Mouse (Mus musculus) left cerebral cortex, postnatal 25 days (tissue): ENCODE results near the gene Hectd1. TPM values are rescaled to one million over a fixed set of nuclear protein-coding genes. Genes with fewer than 3 reads are reported as not detected.

Source experiments
- DNase-seq, 2 experiments: peaks; one replicate each; pipeline ENCODE4 v3.0.0; 2022; ENCODE audit warnings: low spot score in 2 of 2, mixed read lengths in 1 of 2
- intact Hi-C: fragments of 180-260 bp; cut with DNase I; formaldehyde crosslinking; loops from one replicate; pipeline ENCODE4 v1.15.1; 2025
- total RNA-seq, 2 experiments: library from RNA; stranded (reverse); gene quantifications; 2 replicates each; pipeline ENCODE4 v1.2.3; 2021

Hectd1 gene
- total RNA-seq, 2 experiments from 2014 or later = 83.3 to 86.5 TPM

DNA sequence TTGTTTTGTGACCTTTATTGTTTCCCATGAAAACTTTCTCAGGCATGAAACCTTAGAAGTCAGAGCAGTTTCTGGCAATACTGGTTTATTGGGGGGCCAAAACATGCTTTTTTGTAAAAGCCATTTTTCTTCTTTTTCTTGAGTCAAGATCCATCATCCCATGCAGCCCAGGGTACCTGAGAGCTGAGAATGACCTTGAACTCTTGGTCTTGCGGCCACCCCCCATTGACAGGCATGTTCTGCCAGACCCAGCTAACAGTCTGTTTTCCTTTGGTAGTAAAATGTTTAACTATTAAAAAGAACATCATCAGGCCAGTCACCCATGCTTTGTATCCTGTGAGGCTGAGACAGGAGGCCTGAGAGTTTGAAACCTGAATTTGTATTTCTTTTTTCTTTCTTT, 15.9 kb upstream of the Hectd1 start:
- no peak for DNase-seq
- intact Hi-C loops = no loop called here

DNA sequence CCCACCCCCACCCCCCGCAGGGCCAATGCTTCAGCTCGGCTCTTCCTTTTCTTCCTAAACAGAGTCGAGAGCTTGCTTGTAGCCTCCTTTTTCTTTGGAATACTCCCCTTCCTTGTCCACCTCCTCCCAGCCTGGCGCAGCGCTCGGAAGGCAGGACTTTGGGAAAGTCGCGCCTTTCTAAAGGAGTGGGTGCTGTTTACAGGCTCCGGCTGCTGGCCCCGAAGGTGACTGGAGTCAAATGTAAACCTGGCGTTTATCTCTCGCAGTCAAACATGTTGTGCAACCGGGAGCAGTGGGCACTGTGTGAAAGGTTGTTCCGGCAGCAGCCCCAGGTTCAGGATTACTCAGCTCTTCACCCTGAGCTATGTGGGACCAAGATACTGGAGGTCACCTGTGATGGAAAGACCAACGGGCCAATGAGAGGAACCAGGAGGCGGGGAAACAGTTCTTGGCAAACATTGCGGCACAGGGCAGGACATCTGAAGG, 15.5 kb upstream of the Hectd1 start:
- peak; percentile 86 to 92 for DNase-seq
- intact Hi-C loops = loop anchor here (1.0 kb wide), 1 partner anchor 16 kb away; the partner anchor contains the start of gene Hectd1

DNA sequence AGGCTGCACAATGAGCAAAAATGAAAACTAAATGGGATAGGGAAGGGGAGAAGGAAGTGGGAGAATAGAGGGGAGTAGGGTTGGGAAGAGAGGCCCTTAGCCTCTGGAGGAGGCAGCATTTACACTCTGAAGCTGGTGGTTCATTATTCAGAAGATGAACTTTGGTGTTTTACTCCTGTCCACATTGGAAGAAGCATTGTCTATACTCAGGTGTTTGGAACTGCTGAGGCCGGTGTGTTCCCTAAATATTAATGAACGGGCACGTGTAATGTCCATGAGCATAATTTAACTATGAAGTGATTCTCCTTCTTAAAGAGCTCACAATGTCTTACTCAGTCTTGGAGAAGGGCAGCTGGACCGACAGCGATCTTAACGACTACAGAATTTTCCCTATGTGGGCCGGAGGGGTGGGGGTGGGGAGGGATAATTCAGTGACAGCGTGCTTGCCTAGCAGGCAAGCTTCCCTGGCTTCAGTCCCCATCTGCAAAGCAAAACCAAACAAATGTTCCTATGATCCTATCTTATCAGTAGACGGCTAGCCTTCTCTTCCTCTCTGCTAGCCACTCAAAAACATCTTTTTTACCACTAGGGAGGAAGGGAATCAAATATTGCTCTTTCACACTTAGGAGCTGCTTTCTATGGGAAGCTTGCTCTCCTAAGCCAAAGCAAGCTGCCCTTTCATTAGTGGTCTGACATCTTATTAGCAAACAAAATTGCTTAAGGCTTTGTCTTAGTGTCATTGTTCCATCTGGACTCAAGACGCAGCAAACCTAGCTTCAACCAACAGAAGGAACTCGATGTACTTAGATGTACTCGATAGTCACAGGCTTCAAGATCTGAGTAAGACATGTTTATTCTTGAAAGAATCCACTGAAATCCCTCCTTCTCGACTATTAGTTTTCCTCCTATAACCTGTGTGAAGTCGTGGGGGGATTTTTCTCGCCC, 14.5 kb upstream of the Hectd1 start:
- no peak for DNase-seq
- intact Hi-C loops = loop anchor here (1.0 kb wide), 1 partner anchor 15 kb away; the partner anchor contains the start of gene Hectd1

DNA sequence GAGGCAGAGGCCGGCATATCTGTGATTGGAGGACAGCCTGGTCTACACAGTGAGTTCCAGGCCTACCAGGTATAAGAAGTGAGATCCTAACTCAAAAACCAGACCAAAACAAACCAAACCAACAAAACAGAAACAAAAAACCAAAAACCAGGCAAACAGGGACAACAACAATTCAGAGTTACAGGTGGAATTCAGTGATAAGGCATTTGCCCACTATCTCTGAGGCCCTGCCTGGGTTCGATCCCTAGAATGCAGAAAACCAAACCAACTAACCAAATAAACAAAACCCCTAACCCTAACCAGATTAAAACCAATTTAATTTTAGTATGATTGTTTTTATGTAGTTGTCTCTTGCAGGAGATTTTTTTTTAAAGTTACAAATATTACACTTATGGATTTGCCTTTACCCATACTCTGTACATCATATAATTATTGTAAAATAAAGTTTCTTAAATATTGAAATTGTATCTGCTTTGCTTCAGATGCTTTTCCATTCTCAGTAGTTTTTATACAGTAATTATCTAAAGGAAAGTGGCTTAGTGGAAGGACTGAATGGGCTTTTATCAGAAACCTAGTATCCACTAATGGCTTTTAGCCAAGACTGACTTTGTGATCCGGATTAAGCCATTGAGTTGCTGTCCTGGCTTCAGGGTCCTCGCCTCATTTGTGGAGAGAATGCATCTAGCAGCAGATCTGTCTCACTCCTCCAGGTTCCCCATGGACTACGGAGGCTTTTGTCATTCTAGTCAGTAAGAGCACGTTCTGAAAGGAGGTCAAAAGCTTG, 12.9 kb upstream of the Hectd1 start:
- no peak for DNase-seq
- intact Hi-C loops = no loop called here

DNA sequence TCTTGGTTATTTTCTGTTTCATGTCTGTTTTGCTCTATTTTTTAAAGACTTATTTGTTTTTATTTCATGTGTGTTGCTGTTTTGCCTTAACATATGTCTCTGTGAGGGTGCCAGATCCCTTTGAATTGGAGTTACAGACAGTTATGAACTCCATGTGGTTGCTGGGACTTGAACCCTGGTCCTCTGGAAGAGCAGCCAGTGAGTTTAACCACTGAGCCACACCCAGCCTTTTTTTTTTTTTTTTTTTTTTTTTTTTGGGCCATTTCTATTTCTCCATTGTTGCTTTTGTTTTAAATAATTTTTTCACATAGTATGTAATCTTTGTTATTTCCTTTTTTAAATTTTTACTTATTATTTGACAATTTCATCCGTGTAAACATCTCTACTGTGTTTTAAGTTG, 10.5 kb upstream of the Hectd1 start:
- DNase-seq = no peak
- intact Hi-C loops = no loop called here

DNA sequence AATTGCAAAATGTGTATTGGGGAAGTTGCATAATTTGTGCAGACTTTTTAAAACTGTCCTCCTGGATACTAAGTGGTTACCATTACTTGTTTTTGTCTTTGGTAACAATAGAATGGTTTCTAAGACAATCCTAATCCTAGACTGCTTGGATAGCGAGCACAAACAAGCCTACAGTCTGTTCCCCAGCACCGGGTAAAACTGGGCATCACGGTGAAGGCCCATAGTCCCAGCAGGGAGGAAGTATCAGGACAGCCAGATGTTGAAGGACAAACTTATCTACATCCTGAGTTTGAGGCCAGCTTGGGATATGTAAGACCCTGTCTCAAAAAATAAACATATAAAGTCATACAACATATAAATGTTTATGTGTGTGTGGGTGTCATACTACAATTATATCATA, 5.9 kb upstream of the Hectd1 start:
- no peak for DNase-seq
- intact Hi-C loops = no loop called here

DNA sequence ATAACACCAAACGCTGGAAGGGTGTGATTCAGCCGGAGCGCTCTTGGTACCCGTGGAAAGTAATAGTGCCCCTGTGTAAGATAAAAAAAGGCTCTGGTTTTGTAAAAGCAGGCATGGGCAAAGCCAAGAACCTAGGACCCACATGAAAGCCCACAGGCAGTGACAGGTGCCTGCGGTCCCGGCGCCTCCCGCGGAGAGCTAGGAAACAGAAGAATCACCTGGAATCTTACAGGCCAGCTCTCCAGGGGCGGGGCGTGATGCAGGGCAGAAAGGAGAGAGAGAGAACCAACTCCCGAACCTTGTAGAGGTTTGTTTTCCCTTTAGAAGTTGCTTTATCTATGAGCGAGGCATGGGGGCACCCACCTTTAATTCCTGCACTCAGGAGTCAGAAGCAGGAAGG, 2.6 kb upstream of the Hectd1 start:
- intact Hi-C loops = no loop called here
- no peak for DNase-seq

DNA sequence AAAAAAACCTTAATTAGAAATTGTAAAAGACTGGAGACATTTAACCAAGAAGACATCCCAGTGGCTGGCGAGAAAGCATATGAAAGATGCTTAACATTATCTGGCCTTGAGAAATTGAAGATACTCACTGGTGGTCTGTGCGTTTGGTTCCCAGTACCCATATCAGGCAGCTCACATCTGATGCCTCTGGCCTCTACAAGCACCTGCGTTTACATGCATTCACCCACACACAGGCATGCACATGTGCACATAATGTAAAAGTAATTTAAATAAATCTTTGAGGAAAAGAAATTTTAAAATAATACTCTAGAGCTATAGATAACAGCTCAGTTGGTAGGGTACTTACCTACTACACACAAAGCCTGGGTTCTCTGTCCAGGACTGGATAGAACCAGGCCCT, 2.0 kb upstream of the Hectd1 start:
- DNase-seq = no peak
- intact Hi-C loops = no loop called here

DNA sequence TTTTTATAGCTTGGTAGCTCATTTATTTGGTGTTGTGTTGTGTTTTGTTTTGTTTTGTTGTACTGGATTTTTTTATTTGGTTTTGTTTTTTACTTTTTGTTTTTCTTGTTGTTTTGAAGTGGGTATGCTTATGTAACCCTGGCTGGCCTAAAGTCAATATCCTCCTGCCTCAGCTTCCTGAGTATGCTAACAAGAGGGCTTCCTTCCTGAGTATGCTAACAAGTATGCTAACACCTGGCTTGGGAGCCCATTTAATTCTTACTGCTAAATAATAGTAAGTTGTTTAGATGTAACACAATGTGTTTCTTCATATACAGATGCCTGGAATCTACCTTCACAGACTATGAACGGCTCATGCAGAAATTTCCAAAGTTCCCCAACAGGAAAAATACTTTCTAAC, 1.3 kb upstream of the Hectd1 start:
- DNase-seq = no peak

DNA sequence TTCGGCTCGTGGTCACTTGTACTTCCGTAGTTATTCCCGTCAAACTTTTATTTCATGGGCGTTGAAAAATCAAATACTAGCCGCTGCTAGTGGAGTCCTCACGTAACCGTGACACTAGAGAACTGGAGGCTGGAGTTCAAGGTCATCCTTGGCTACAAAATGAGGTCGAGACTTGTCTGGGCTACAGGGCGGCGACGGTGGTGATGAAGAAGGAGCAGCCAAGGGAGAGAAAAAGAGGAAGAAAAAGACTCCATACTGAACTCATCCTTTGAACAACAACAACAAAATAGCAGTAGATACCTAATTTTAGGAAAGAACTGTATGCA, 704 bp upstream of the Hectd1 start:
- no peak for DNase-seq
- intact Hi-C loops = no loop called here

More for the DNA sequence above, 1.3 kb upstream of the Hectd1 start:
- intact Hi-C loops = no loop called here

DNA sequence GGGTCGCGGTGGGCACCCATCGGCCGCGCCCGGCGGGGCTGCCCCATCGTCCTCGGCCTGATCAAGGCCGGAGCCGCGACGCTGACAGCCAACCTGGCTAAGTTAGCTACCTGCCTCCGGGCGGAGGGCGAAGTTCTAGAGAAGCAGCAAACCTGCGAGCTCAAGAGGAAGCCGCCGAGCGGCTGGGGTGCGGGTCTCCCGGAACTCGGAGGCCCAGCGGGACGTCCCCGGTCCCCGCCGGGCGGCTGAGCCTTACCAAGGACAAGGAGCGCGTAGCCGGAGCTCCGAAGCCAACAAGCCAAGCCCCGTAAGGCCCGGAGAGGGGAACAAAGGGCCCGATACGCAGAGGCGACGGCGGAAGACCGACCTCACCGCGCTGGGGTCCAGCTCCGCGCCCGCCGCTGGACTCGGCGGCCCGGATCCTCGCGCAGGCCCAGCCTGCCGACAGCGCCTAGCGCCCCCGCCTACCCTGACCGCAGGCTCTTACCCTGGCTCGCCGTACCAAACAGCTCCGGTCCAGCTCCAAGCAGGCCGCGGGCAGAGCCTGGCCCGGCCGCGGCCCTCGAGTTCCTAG, 533 bp downstream of the Hectd1 start:
- intact Hi-C loops = loop anchor here (1.0 to 5.0 kb wide), 2 partner anchors 15 to 173 kb away; no protein-coding TSS in a partner anchor
- no peak for DNase-seq

DNA sequence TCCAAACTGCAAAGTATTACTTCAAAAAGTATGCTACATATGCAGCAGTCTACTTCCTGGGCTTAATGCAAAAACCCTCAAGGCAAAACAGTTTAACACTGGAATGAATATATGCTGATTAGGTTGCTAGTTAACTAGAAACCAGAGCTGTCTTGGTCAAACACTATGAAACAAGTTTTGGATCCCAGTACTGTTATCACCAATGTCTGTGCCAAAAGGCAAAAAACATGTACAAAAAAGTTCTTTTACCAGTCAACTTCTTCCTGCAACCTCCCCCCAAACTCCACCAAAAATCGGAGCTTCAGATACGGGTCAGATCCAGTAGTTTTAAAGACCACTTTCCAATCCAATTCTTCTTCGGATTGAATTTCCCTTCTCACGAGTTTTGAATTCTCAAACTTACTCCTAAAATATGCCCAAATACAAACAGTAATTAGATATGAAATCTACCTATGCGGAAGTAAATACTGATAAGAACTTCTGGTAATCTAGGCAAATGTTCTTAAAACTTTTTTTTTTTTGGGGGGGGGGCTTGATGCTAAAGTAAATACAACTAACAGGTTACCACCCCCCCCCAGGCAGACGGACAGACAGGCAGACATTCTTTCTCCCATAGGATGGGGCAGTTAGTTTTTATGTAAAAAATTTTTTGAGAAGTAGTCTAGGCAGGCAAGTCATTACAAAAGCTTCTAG, 1.2 kb downstream of the Hectd1 start:
- intact Hi-C loops = loop anchor here (5.0 kb wide), 1 partner anchor 174 kb away; no protein-coding TSS in a partner anchor
- no peak for DNase-seq

DNA sequence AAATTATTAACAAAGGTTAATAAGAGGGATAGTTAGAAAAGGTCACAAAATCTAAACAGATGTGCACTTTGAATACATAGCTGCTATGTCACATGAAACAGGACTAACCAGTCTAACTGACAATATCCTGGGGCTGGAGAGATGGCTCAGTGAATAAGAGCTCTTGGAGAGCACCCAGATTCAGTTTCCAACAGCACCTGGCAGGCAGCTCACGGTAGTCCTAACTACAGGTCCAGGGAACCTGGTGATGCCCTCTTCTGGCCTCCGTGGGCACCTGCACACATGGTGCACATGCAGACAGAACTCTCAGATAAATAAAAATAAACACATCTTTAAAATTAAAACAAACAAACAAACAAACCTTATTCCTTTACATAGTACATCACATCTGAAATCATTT, 4.0 kb downstream of the Hectd1 start:
- DNase-seq = no peak
- intact Hi-C loops = loop anchor here (5.0 kb wide), 1 partner anchor 177 kb away; no protein-coding TSS in a partner anchor

DNA sequence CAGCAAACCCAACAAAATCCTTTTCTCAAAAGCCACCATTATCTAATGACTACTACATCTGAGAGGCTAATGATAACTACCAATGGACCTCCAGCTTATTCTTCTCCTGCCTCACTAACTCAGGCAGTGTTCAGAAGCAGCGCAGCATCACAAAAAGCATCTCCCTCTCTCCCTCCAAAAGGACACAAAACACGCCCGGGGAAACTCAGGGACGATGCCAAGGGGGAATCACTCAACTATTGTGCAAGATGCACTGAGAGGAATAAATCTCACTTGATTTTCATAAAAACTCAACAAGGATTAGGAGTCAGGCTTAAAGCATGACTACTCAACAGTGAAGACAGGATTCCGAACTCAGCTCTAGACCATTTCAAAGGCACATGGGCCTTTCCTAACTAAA, 6.0 kb downstream of the Hectd1 start:
- intact Hi-C loops = no loop called here
- DNase-seq = no peak

DNA sequence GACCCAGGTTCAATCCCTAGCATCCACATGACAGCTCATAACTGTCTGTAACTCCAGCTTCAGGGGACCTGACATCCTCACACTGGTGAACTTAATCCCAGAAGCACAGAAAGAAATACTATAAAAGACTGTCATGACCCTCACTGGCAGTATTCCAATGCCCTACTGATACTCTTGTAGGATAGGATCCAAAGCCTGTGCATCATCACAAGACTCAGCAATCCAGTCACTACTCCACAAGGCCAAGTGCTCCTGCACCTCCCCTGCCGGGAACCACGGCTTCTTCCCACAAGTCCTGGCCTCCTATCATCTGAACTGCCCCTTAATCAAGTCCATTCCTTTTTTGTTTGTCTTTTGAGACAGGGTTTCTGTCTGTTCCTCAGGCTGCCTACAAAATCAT, 6.5 kb downstream of the Hectd1 start:
- no peak for DNase-seq
- intact Hi-C loops = no loop called here

DNA sequence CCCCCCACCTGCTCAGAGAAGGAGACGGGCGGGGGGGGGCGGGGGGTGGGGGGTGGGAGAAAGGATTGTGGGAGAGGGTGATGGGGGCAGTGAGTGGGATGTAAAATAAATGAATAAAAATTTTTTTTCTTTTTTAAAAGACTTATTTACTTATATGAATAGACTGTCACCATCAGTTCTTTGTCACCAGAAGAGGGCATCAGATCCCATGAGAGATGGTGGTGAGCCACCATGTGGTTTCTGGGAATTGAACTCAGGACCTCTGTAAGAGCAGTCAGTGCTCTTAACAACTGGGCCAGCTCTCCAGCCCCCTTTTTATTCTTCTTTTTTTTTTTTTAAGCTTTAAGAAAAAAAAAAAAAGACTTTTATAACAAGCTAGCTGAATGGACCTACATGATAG, 7.1 kb downstream of the Hectd1 start:
- intact Hi-C loops = no loop called here

DNA sequence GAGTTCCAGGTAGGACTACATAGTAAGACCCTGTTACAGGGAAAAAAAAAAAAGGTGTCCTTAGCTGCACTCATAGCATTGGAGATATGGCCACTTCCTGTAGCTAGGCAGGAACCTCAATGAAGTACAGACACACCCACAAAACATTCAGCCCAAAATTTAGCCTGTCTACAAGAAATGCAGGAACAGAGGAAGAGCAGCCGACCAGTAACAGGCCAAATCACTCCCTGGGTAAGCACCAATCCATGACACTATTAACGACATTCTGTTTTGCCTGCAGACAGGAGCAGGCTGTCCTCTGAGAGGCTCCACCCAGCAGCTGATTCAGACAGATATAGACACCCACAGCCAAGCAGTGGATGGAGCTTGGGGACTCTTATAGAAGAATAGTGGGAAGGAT, 8.1 kb downstream of the Hectd1 start:
- intact Hi-C loops = no loop called here
- no peak for DNase-seq

More for the DNA sequence above, 7.1 kb downstream of the Hectd1 start:
- DNase-seq = no peak

DNA sequence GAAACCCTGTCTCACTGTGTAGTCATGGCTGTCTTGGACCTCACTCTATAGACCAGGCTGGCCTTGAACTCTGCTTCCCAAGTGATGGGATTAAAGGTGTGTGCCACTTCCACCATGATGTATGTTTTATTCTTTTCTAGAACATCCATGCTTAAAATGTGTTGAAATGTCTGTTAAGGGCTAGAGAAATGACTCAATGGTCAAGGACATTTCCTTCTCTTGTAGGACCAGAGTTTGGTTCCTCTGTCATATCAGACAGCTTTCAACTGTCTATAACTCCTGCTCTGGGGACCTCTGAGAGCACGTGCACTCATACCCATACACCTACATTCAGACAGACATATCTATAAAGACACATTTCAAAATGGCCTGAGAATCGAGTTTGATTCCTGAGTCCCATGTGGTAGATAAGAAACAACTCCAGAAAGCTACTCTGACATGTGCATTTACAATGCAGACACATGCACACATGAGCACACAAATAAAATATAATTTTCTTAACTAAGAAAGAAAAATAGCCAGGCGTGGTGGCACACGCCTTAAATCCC, 9.3 kb downstream of the Hectd1 start:
- intact Hi-C loops = no loop called here
- no peak for DNase-seq
